Mouse (Mus musculus) Muller cell, postnatal 12 days (primary cell): ENCODE results near the gene Ptbp3.

ENCODE experiments used
- DNase-seq: peaks from one replicate; pipeline ENCODE4 v3.0.0-alpha.2; 2015; ENCODE audit errors: inconsistent ontology term

Ptbp3 gene

GRCm38 (mm10) chr4:59437990-59438854 is 110.9 kb downstream of the Ptbp3 start, which contains the start of gene Susd1:
TSS of gene Susd1 (minus strand) at chr4:59438633.
- peak; percentile 57 for DNase-seq

- DNase-seq: no peak
Observed at GRCm38 (mm10) chr4:59435951-59436350, 113.2 kb downstream of the Ptbp3 start.

DNA sequence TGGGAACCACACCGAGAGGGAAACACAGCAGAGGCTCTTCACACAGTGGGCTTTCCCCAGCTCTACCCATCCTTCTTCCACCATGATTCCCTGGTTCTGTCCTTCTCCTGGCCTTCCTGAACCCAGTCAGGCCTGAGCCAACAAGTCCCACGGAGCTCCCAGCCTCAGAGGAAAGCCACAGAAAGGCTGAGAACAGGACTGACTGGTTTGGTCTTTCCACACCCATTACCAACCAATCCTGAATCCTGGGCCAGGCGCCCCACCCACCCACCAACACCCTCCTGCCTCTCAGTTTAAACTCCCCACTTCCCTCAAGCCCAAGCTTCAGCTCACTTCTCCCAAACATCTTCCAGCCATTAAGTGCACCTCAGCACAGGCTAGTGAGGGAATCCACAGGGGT is 115.1 kb downstream of the Ptbp3 start:
- no peak for DNase-seq

DNA sequence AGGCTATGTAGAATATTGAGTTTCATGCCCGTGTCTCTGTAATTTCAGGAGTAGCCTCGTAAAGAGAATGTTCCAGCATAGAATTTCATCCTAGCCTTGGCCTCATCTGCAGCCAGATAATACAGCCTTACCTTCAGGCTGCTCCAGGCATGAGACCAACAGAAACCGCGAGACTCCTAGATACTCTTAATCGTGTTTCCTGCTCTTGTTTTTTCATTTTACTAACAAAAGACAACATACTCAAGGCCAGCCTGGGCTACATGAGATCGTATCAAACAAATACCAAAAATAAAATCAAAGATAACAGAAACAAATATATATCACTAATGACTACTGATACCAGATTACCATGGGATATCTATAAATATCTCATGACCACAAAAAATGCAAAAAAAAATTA is 120.0 kb downstream of the Ptbp3 start:
- no peak for DNase-seq

- no peak for DNase-seq
Observed at GRCm38 (mm10) chr4:59426429-59426828, 122.7 kb downstream of the Ptbp3 start.

GRCm38 (mm10) chr4:59422808-59423207 is 126.4 kb downstream of the Ptbp3 start:
- DNase-seq: no peak

GRCm38 (mm10) chr4:59422025-59422783 is 127.0 kb downstream of the Ptbp3 start:
- peak; percentile 42 for DNase-seq
